Mouse (Mus musculus): ENCODE measurements around the gene Kcnh6.
"Not testable (repeated sequence)": the region's sequence is repeated elsewhere in the genome, so short reads cannot be mapped to it uniquely, and the experiment has no call there.

The Kcnh6 gene

DNA sequence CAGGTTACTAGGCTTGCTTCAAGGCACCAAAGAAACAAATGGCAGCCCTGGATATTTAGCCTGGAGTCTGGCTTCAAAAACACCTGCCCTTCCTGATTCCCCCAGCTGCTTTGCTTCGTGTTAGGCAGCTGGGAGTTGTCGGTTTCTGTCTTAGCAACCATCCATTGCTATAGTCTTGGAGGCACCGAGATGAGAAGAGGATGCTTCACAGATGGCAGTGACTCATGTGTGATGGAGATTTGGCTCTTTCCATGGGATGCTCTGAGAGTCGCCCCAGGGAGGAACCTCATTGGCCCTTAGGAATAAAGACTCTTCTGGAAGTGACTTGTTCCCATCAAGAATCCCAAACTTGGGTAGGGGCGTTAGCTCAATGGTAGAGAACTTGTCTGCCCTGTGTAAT, 8.5 kb downstream of the Kcnh6 start:
- DNase-seq: no peak

DNA sequence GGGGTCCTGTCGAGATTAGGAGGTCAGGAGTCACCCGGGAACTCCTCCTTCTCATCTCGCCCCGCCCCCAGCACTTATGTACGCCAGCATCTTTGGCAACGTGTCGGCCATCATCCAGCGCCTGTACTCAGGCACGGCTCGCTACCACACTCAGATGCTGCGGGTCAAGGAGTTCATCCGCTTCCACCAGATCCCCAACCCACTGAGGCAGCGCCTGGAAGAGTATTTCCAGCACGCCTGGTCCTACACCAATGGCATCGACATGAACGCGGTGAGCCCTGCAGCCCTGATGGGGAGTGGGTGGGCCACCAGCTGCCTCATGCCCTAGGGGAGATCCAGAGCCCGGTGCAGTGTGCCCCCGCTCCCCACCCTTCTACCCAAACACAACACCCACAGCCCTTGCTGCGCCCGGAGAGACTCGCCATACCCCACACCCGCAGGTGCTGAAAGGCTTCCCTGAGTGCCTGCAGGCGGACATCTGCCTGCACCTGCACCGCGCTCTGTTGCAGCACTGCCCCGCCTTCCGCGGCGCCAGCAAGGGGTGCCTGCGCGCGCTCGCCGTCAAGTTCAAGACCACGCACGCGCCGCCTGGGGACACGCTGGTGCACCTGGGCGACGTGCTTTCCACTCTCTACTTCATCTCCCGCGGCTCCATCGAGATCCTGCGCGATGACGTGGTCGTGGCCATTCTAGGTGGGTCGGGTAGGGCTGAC, 12.3 kb downstream of the Kcnh6 start:
- peak; percentile 73 for DNase-seq

DNA sequence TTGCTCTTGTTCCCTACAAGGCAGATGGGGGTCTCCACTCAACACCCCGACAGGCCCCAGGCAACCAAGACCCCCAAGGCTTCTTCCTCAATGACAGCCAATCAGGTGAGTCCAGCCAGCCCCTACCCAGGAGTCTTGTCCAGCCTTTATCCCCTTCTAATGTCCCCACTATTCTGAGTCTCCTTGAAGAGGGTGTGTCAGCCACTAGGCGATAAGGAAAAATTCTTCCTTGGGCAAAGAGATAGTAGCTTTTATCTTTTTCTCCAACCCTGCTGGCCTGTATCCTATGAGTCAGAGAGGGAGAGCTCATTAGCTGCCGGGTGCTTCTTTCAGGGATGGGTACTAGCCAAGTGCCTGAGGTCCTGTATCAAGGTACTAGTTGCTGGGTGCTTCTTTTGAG, 17.9 kb downstream of the Kcnh6 start:
- DNase-seq: no peak

DNA sequence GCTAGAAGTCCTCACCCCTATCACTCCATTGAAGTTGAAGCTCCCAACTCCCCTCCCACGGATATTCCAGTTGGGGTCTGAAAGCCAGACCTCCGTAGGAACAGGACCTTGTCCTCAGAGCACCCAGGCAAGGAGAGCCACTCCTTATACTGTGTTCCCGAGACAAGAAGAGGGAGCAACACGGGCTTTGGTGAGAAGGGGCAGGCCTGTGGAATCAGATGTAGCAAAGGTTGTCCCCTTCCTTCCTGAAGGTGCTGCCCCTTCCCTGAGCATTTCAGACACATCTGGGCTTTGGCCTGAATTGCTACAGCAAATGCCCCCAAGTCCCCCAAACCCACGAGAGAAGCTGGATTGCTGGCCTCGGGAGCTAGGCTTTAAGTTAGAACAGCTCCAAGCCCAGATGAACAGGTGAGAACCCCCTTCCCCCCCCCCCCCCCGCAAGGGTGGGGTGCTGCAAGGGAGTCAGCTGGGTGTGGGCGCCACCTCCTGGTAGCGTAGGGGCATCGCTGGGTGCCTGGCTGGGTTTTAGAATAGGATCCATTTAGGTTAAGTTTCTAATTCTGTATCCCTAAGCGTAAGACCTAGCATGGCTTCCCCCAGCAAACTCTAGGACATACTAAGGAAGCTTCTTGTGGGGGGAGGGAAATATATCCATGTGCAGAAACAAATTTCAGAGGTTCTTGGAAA, 18.7 kb downstream of the Kcnh6 start:
- DNase-seq: peak; percentile 61

DNA sequence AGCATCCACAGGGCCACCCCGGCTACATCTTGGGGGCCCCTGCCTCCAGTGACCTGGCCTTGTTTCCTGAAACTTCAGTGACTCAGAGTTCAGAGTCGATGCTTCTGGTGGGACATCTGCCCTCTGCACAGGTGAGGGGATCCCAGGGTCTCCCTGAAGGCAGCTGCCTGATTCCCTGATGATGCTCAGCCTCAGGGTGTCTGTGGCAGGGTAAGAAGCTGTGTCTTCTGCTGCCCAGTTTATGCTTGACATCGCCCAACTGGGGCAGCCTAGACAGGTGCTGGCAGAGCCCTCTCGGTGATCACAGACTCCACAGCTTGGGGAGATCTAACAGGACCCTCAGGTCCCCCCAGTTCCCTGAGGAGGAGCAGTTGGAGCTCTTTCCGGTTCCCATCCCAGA, 19.7 kb downstream of the Kcnh6 start:
- DNase-seq: no peak

DNA sequence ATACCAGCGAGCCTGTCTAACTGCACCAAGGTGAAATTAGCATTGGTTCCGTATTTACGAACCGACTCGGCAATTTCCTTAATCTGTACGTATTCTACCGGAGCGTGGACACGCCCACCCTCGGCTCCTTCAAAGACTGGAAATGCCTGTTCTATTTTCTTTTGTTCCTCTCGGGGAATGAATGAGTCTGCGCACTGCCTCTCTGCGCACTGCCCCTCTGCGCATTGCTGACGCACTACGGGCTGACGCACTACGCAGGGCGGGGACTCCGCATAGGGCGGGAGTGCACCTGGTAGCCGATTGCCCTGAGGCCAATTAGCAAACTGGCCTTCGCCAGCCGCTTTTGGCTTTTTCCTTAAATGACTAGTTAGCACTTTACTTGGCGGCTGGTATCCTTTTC, 24.1 kb downstream of the Kcnh6 start:
- DNase-seq: not testable (repeated sequence)

DNA sequence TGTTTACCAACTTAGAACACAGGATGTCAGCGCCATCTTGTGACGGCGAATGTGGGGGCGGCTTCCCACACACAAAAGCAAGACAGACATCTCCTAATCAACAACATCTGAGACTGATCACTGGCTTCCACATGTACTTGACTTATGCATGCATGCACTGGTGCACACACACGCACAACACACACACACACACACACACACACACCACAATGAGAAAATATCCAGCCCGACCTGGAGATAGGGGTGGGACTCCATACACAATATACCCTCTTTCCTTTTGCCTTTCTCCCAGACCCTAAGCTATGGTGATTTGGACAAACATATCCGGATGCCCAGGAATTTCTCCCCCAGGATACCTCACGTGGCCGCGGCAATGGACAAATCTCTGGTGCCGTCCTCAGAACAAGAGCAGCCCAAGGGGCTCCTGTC, 25.6 kb downstream of the Kcnh6 start:
- DNase-seq: no peak

DNA sequence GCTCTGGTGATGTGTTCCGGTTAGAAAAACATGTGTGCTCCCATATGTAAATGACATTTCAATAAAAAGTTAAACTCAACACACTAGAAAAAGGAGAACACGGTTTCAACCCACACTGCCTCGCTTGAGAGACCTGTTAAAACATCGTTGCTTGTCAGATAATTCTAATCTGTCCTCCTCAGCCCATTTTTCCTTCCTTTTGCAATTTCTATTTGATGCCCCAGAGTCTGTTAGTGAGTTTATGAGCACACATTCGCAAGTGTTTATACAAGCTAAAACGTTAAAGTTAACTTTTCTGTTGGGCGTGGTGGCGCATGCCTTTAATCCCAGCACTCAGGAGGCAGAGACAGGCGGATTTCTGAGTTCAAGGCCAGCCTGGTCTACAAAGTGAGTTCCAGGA, 27.1 kb downstream of the Kcnh6 start:
- DNase-seq: no peak

DNA sequence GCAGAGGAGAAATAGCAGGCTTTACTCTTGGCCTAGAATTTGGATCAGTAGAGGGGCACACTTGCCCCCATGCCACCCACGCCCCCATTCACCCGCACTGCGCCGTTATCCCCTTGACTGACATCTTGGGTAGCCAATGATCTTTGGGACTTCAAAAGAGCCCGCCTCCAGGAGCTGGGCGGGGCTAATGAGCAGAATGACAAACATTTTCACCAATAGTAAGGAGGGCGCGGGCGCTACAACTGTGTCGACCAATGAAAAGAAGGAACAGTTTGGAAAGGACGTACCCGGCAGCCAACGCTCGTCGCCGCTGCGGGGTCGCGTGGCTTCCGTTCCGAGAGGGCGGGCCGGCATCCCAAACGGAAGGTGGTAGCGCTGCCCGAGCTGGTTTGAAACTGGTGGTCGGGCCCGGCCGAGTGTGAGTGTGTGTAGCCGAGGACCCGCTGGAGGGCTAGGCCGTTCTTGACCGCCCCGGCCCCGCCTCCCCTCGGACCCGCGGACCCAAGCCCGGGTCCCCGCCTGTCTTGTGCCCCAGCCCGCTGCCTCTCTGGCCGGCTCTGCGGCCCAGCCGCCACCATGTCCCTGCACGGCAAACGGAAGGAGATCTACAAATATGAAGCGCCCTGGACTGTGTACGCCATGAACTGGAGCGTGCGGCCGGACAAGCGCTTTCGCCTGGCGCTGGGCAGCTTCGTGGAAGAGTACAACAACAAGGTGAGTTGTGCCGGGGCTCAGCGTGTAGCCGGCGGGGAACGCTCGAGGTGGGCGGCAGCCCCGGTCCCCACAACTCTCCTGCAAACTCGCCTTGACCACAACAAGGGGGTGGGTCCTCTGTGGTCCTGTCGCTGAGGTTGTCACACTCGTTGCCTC, 28.9 kb downstream of the Kcnh6 start, which contains the start of gene Dcaf7:
Dcaf7 (plus strand) TSS at position 325 of the 870 bp plus-strand sequence.
- DNase-seq: peak; percentile 98

DNA sequence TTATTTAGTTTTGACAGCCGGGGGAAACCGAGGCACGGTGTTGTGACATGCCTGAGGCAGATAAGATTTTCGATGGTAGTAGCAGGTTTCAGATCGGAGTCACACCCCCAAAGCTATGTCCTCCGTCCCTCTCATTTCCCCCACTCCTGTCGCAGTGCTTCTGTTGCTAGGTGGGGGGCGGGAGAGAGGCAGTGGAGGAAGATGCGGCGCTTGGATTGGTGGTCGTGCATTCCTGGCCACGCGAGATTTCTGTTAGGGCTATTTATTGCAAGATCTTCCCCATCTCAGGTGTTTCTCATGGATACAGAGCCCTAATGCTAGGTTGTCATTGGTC, 29.5 kb downstream of the Kcnh6 start:
- peak; percentile 82 for DNase-seq

DNA sequence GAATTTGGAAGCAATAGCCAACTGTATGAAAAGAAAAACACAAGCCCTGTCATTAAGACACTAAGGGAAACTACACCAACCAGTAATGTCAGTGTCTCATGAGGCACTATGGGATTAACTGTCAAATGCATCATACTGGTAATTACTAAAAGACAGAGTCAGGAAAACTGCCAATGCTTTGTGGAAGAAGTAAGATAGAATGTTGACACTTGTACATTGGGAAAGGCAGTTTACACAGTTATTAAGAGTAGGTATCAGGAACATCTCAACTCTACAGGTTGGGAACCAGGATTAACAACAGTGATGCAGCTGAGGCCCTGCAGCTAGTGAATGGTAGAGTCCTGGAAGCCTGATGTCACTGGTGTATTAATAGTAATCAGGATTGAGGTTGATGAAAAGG, 36.4 kb downstream of the Kcnh6 start:
- no peak for DNase-seq

DNA sequence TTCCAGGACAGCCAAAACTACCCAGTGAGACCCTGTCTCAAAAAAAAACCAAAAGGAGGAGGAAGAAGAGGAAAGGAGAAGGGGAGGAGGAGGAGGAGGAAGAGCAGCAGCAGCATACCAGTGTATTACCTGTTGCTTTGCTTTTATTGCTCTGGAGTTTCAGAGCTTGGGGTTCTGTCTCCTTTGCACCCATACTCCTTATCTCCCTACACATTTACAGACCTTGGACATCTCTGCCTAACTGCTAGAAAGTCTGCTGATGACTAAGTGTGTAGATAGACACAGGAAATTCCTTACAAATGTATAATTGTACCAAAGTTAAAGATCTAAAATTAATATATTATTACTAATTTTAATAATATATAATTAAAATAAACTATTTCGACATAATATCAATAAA, 37.3 kb downstream of the Kcnh6 start:
- DNase-seq: no peak

DNA sequence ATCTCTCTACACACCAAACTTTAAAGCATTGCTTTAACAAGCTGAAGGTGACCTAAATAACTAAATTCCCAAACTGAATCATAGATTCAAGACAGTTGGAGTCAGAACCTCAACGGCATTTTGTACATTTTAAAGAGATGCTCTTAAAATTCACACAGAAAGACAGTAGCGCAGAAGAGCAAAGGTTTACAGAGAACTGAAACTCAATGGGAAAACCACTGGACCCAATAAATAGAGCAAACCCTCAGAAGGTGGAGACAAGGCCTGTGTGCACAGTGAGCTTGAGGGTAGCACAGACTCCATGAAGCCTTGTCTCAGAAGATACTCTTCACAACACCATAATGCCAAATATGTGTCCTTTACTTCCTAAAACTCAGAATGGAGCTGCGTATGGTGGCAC, 37.9 kb downstream of the Kcnh6 start:
- DNase-seq: no peak

DNA sequence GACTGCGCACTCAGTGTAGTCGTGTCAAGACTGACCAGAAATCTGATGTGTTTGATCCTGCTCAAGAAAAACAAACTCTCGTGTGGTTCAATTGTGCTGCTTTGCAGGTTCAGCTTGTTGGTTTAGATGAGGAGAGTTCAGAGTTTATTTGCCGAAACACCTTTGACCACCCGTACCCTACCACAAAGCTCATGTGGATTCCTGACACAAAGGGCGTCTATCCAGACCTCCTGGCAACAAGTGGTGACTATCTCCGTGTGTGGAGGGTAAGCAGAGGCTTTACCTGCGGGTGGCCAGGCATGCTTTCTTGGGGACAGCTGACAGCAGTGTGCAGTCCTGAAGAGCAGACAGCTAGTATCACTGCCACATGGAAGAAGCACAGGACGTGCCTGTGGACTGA, 38.7 kb downstream of the Kcnh6 start:
- no peak for DNase-seq

DNA sequence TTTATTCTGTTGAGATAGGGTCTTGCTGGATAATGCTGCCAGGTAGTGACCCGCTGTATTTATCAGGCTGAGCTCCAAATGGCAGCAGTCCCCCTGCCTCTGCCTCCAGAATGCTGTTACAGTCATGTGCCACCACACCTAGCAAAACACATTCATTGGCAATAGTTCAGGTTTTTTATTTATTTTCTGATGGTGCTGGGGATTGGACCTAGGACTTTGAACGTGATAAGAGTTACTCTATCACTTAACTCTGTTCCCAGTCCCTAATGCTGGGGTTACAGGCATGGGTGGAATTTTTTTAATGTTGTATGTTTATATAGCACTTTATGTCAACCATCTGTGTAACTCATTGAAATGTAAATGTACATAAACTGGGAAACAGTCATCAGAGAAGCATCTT, 46.0 kb downstream of the Kcnh6 start:
- no peak for DNase-seq

DNA sequence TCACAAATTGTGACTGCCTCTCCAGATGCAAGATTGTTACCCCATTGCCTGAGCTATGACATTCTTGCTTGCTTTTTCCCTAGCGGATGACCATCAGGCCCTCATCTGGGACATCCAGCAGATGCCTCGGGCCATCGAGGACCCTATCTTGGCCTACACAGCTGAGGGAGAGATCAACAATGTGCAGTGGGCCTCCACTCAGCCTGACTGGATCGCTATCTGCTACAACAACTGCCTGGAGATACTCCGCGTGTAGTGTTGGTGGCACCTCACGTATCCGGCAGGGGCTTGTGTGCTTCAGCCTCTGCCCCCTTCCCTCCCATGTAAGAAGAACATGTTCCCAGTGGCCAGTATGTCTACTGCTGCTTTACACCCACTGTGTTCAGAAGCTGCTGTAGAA, 46.7 kb downstream of the Kcnh6 start:
- no peak for DNase-seq

DNA sequence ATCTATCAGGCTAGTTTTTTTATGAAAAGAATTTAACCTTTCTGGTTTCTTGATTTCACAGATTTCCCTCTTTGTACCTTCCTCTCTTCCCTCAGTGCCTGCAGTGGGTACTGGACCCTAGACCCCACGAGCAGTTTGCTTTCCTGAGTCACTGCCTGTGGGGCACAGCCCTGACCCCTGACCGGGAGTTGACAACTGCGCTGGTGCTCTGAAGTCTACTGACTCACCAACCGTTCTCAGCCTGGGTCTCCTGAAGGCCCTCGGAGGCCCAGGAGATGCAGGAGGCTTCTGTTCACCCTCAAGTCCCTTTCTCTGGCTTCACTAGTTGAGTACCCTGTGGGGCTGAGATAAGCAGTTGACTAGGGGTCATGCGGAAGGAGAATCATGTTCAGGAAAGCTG, 47.4 kb downstream of the Kcnh6 start:
- no peak for DNase-seq

DNA sequence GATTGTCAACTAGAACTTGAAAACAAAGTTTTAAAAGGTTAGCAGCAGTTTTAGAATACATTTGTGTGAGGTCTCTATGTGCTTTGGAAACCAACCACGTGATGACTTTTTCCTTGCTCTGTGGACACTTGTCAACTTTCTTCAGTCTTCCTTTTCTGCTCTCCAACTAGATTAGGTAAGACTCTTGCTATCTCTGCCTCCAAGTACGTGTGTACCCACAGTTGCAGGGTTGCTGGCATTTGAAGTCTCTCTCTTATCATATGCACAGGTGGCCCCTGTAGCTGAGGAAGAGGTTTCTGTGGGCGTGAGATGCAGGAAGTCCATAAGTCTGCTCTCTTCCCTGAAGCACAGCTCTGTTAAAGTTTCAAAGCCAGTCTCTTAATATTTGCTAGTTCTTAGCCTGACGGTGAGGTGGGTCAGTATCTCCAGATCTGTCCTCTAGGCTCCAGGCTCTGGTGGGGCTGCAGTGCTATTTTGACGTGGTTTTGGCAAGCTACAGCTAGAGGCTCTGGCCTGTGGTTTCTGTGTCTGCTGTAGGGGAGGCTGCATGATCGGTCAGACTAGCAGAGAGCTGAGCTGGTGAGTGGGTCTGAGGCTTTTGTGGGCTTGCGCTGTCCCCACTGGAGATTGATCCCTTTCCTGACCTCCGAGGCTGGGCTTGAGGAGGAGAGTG, 49.0 kb downstream of the Kcnh6 start:
- no peak for DNase-seq

DNA sequence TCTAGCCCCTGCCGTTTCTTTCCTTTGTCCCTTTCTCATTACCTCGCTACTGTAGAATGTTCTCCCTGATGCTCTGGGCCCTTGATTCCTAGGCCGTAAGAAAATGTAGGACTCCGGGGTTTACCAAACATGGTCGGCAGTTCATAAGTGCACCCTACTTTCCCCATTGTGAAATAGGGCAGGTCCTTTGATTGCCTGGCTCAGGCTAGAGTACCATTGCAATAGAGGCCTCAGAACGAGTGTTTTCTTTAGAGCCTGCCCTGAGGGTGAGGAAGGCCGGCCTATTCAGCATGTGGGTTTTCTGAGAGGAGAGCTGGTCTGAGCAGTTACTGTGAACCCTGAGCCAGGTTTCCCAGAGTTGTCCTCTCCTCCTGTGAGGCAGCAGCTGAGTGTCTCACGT, 50.1 kb downstream of the Kcnh6 start:
- no peak for DNase-seq

DNA sequence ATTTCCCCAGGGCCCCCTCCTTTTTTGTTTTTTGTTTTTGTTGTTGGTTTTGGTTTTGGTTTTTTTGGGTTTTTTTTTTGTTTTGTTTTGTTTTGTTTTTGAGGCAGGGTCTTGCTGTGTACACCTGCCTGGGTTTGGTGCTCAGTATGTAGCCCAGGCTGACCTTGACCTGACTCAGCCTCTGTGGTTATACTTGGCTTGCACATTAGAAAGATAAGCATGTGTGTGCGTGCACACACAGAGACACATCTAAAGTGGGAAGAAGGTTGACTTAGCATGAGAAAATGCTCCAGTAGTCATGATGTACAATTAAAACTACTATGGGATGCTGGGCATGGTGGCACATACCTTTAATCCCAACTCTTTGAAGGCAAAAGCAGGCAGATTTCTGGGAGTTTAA, 52.6 kb downstream of the Kcnh6 start:
- DNase-seq: no peak

DNA sequence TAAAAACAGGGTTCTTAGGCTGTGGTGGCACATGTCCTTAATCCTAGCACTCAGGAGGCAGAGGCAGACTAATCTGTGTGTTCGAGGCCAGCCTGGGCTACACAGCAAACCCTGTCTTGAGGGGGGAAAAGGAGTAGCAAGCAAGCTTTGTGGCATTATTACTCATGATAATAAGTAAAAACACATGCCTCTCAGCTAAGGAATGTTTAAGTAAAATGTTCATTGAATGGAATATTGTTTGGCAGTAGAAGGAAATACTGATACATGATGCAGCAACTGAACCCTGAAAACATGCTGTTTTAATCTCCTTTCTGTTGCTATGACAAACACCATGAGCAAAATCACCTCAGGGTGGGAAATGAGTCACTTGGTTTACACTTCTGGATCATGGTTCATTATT, 53.4 kb downstream of the Kcnh6 start:
- no peak for DNase-seq

DNA sequence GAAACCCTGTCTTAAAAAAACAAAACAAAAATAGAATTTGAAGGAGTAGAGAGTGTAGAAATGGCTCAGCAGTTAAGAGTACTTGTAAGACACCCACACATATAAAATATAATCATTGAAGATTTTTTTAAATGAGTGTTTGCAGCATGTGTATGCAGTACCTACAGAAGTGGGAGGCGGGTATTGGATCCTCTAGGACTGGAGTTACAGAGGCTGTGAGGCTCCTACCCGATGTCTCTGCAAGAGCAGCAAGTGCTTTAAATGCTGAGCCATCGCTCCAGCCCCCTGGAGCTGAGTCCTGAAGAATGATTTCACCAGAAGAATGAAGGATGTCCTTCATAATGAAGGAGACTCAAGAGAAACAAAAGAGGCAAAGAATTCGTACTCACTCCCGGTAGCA, 55.8 kb downstream of the Kcnh6 start:
- no peak for DNase-seq

All from right cerebral cortex, postnatal 25 days (tissue).